Mouse (Mus musculus) ES-E14 (cell line): ENCODE measurements around the gene Ovol3.

Source experiments
- CHD2 ChIP-seq: IDR thresholded peaks from 2 replicates; pipeline ENCODE4 v1.6.1; 2014; ENCODE audit warnings: mild to moderate bottlenecking, low read depth, low read length, inconsistent platforms
- HCFC1 ChIP-seq: IDR thresholded peaks from 2 replicates; pipeline ENCODE4 v1.6.1; 2012; ENCODE audit warnings: low read length, inconsistent platforms, borderline replicate concordance; ENCODE audit not compliant: insufficient read depth
- ZC3H11A ChIP-seq: IDR thresholded peaks from 2 replicates; pipeline ENCODE4 v1.6.1; 2012; ENCODE audit warnings: low read depth, mild to moderate bottlenecking, inconsistent platforms, low read length, borderline replicate concordance

DNA sequence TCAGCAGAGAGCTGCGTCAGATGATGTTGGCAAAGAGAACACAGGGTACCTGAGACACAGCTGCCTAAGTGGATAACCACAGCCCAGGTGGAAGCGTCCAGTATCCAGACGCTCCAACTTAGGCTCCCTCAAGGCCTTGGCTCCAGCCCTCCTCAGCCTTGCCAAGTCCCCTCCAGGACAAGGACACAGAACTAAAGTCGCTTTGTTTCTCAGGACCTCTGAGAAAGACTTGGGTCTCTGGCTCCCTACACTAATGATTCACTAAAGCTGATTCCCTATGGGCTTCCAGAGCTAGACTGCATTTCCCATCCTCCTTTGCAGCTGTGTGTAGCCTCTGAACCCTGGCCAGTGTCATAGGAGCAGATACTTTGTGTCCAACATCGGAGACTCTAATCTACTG, 35.3 kb downstream of the Ovol3 start:
- TF ChIP-seq HCFC1, result no peak
- no peak for TF ChIP-seq ZC3H11A
- no peak for TF ChIP-seq CHD2
